Mouse (Mus musculus) olfactory bulb, adult 2 months (tissue): Measurements from ENCODE around the gene Kif1a. TPM values are rescaled to one million over a fixed set of nuclear protein-coding genes. Genes with fewer than 3 reads are reported as not detected.
A peak's percentile ranks its signal among the peaks of the same experiment; 100 is the strongest.

Experiments
- H3K27ac ChIP-seq: fragments of 200-500 bp; 2 replicates; pipeline ENCODE4 v1.5.1; 2012; ENCODE audit warnings: low read depth, low read length; ENCODE audit not compliant: insufficient read depth
- H3K4me1 ChIP-seq: fragments of 200-500 bp; 2 replicates; pipeline ENCODE4 v1.6.1; 2012; ENCODE audit warnings: low read length; ENCODE audit not compliant: control insufficient read depth, insufficient read depth
- H3K4me3 ChIP-seq: fragments of 200-500 bp; 2 replicates; pipeline ENCODE4 v1.5.1; 2012; ENCODE audit warnings: mild to moderate bottlenecking, low read depth, low read length, moderate library complexity; ENCODE audit not compliant: insufficient read depth
- CTCF ChIP-seq: fragments of 200-500 bp; IDR thresholded peaks from 2 replicates; pipeline ENCODE4 v1.5.1; 2012; ENCODE audit warnings: low read depth, mild to moderate bottlenecking, low read length, moderate library complexity; ENCODE audit not compliant: insufficient read depth
- POLR2A ChIP-seq: fragments of 200-500 bp; IDR thresholded peaks from 2 replicates; pipeline ENCODE4 v1.6.1; 2012; ENCODE audit warnings: mild to moderate bottlenecking, low read depth, low read length, moderate library complexity; ENCODE audit not compliant: insufficient read depth
- WGBS: fragments of 180-500 bp; shearing (Covaris S2); methylation state at CpG from one replicate; pipeline ENCODE4 v1.1.7; 2018; 5-methylcytosine and 5-hydroxymethylcytosine counted together
- polyA plus RNA-seq: library from polyadenylated mRNA; stranded (reverse); fragments of >200 nt; gene quantifications from 2 replicates; pipeline ENCODE4 v1.2.4, GENCODE M21; 2012; ENCODE audit warnings: low replicate concordance; ENCODE audit not compliant: missing spikeins, insufficient read depth, insufficient read length

Gene Kif1a
- 456 and 729 TPM in 2 replicates for polyA plus RNA-seq

- peak within 1 kb of the TSS; percentile 62 for H3K4me3 ChIP-seq
- TF ChIP-seq POLR2A (peak; percentile 94), CTCF (no peak)
- WGBS: under 1% methylated on average over 39 of the region's 39 CpGs
- peak within 1 kb of the TSS; percentile 87 for H3K27ac ChIP-seq
- H3K4me1 ChIP-seq: peaks cover 30% of the 10 kb centered on the region
Measured at GRCm38 (mm10) chr1:93101571-93102061, at the start of gene Kif1a. Kif1a (minus strand) TSS chr1:93101951.

- WGBS: 71% methylated on average over 2 of the region's 2 CpGs
- Histone ChIP-seq H3K4me3 (no peak overlapping the region), H3K27ac (no peak overlapping the region), H3K4me1 (no peaks in the 10 kb centered on the region)
- TF ChIP-seq POLR2A (no peak), CTCF (no peak)
Measured at GRCm38 (mm10) chr1:93150907-93151661, 49.3 kb upstream of the Kif1a start.

GRCm38 (mm10) chr1:93144176-93144575 lies 42.4 kb upstream of the Kif1a start:
- WGBS: 87% methylated on average over 9 of the region's 9 CpGs

GRCm38 (mm10) chr1:93142871-93143270 lies 41.1 kb upstream of the Kif1a start:
- H3K4me3 ChIP-seq: no peak overlapping the region
- whole genome bisulfite sequencing: 93% methylated on average over 1 of the region's 1 CpGs

More at GRCm38 (mm10) chr1:93144176-93144575, 42.4 kb upstream of the Kif1a start:
- TF ChIP-seq CTCF: no peak
- no peak for TF ChIP-seq POLR2A
- H3K4me3 ChIP-seq: no peak overlapping the region
- 0 out of 2 replicates have a peak, but pooled peaks cover 3% of the 10 kb centered on the region for H3K4me1 ChIP-seq
- no peak overlapping the region for H3K27ac ChIP-seq

GRCm38 (mm10) chr1:93139713-93140112 lies 38.0 kb upstream of the Kif1a start:
- Histone ChIP-seq H3K27ac (no peak overlapping the region), H3K4me1 (0 out of 2 replicates have a peak, but pooled peaks cover 7% of the 10 kb centered on the region), H3K4me3 (no peak overlapping the region)
- 66% methylated on average over 7 of the region's 7 CpGs for WGBS
- TF ChIP-seq CTCF (no peak), POLR2A (no peak)

More at GRCm38 (mm10) chr1:93142871-93143270, 41.1 kb upstream of the Kif1a start:
- no peak overlapping the region for H3K27ac ChIP-seq
- 0 out of 2 replicates have a peak, but pooled peaks cover 7% of the 10 kb centered on the region for H3K4me1 ChIP-seq
- no peak for TF ChIP-seq CTCF
- TF ChIP-seq POLR2A: no peak

- WGBS: 70% methylated on average over 6 of the region's 6 CpGs
- no peak overlapping the region for H3K27ac ChIP-seq
- 0 out of 2 replicates have a peak, but pooled peaks cover 7% of the 10 kb centered on the region for H3K4me1 ChIP-seq
- TF ChIP-seq POLR2A (no peak), CTCF (no peak)
- H3K4me3 ChIP-seq: no peak overlapping the region
Measured at GRCm38 (mm10) chr1:93138534-93138933, 36.8 kb upstream of the Kif1a start.

- TF ChIP-seq CTCF (no peak), POLR2A (no peak)
Measured at GRCm38 (mm10) chr1:93135036-93135526, 33.3 kb upstream of the Kif1a start, which contains the start of gene Agxt. Agxt (plus strand) TSS chr1:93135240.

GRCm38 (mm10) chr1:93132676-93133075 lies 30.9 kb upstream of the Kif1a start:
- 75% methylated on average over 8 of the region's 8 CpGs for WGBS
- no peak for TF ChIP-seq CTCF
- TF ChIP-seq POLR2A: no peak
- H3K4me1 ChIP-seq: no peaks in the 10 kb centered on the region
- H3K27ac ChIP-seq: no peak overlapping the region
- no peak overlapping the region for H3K4me3 ChIP-seq

More at GRCm38 (mm10) chr1:93135036-93135526, 33.3 kb upstream of the Kif1a start, which contains the start of gene Agxt:
- Histone ChIP-seq H3K4me1 (0 out of 2 replicates have a peak, but pooled peaks cover 7% of the 10 kb centered on the region), H3K27ac (no peak within 1 kb of the TSS), H3K4me3 (no peak within 1 kb of the TSS)
- WGBS: 92% methylated on average over 12 of the region's 12 CpGs
